ENCODE assay signal across 8 mouse cellular contexts in the genomic region with DNA sequence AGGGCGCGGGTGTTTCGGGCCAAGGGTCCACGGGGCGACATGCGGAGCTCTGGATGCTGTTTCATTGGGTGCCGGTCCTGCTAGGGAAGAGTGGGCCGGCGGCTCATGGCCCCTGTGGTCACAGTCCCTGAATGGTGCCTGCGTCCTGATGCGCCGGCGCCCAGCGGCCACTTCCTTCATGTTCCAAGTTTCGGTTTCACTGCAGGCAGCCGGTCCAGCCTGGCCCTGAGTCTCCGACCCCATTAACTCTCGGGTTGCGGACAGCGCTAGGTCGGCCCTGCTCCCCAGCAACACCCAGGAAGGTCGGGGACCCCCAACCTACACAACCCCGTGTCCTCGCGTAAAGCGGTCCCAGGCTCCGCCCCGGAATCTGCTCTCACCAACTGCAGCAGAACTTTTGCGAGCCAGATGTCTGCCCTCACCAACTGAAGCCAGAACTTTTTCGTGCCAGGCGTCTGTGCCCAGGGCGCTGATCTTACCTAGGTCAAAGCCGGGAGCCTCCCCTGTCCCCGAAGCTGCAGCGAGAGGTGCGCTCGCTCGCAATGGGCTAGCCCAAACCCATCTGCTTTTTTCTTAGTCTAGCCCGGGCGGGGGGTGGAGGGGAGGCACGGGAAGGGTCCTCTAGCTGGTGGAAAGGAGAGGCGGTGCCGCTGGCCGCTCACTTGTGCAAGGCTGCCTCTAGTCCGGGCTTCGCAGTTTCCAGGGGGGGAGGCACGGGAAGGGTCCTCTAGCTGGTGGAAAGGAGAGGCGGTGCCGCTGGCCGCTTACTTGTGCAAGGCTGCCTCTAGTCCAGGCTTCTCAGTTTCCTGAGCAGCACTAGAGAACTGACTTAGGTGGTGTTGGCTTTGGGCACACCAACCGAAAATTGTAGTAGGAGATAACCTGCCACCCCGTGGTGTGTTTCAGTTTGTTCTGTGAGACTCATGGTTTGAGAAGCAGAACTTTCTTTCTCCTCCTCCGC. TPM values are rescaled to one million over a fixed set of nuclear protein-coding genes. Genes with fewer than 3 reads are reported as not detected.
DNase-seq lines count a peak whose midpoint lies in the region; ATAC-seq lines count a peak whose summit lies in the region.

No protein-coding gene starts in this region.

- intact Hi-C loops in heart, postnatal 10 days (cut with DNase I) = no loop called here

- H3K9ac ChIP-seq in forebrain, embryonic 14.5 days (ENCODE audit: low read length) = peak overlapping the region; percentile 58
- H3K9ac ChIP-seq in liver, embryonic 16.5 days (ENCODE audit: low read depth, low read length) = peak overlapping the region; percentile 66
- H3K9ac ChIP-seq in stomach, embryonic 15.5 days = peak overlapping the region; percentile 40; the same call in 1 of the 2 replicates

- peaks cover 13% of the 10 kb centered on the region for H3K4me1 ChIP-seq in brown adipose tissue, adult 24 weeks (ENCODE audit: control insufficient read depth, insufficient read depth, insufficient read length, low read length)
- H3K4me1 ChIP-seq in forebrain, embryonic 14.5 days (ENCODE audit: control insufficient read depth, insufficient read depth, low read length) = no peaks in the 10 kb centered on the region; the same call in 1 of the 2 replicates
- H3K4me1 ChIP-seq in liver, embryonic 16.5 days (ENCODE audit: control insufficient read depth, low read depth, low read length) = peaks cover 33% of the 10 kb centered on the region
- H3K4me1 ChIP-seq in stomach, embryonic 15.5 days = peaks cover 37% of the 10 kb centered on the region

- H3K27me3 ChIP-seq in forebrain, embryonic 14.5 days (replicated peaks; ENCODE audit: control insufficient read depth, insufficient read depth, low read length) = peaks cover 59% of the 10 kb centered on the region
- H3K27me3 ChIP-seq in liver, embryonic 16.5 days (ENCODE audit: control insufficient read depth, insufficient read depth, low read depth, low read length) = peaks cover 19% of the 10 kb centered on the region
- H3K27me3 ChIP-seq in stomach, embryonic 15.5 days (replicated peaks) = no peaks in the 10 kb centered on the region

- no peaks in the 10 kb centered on the region for H3K9me3 ChIP-seq in forebrain, embryonic 14.5 days (replicated peaks; ENCODE audit: control insufficient read depth, low read length)
- no peaks in the 10 kb centered on the region for H3K9me3 ChIP-seq in liver, embryonic 16.5 days (replicated peaks; ENCODE audit: control insufficient read depth, low read length)
- no peaks in the 10 kb centered on the region for H3K9me3 ChIP-seq in stomach, embryonic 15.5 days

- H3K27ac ChIP-seq in brown adipose tissue, adult 24 weeks (replicated peaks; ENCODE audit: low read depth, low read length) = peak overlapping the region; percentile 95
- no peak overlapping the region for H3K27ac ChIP-seq in forebrain, embryonic 14.5 days (ENCODE audit: low read depth, low read length)
- peak overlapping the region; percentile 81 for H3K27ac ChIP-seq in liver, embryonic 16.5 days (ENCODE audit: low read length)
- H3K27ac ChIP-seq in stomach, embryonic 15.5 days = peak overlapping the region; percentile 82

- peak; percentile 29 for ATAC-seq in CD4-positive, CD25-positive, alpha-beta regulatory T cell, adult 4 months
- ATAC-seq in forebrain, embryonic 14.5 days = peak; percentile 23; the same call in 1 of the 2 replicates
- peak; percentile 11; the same call in 1 of the 2 replicates for ATAC-seq in liver, embryonic 16.5 days (ENCODE audit: low read depth)
- ATAC-seq in stomach, embryonic 15.5 days (ENCODE audit: insufficient read depth, low FRiP score, low read depth) = peak; percentile 14; the same call in 1 of the 2 replicates

- H3K36me3 ChIP-seq in forebrain, embryonic 14.5 days (ENCODE audit: control insufficient read depth, insufficient read depth, low read length) = no peaks in the 10 kb centered on the region
- H3K36me3 ChIP-seq in liver, embryonic 16.5 days (ENCODE audit: control insufficient read depth, insufficient read depth) = no peaks in the 10 kb centered on the region
- H3K36me3 ChIP-seq in stomach, embryonic 15.5 days = no peaks in the 10 kb centered on the region

- WGBS in forebrain, embryonic 14.5 days = 2% methylated on average over 53 of the region's 53 CpGs
- under 1% methylated on average over 53 of the region's 53 CpGs for WGBS in liver, embryonic 16.5 days (ENCODE audit: insufficient replicate concordance)
- WGBS in stomach, embryonic 15.5 days = 3% methylated on average over 53 of the region's 53 CpGs

- H3K4me2 ChIP-seq in forebrain, embryonic 14.5 days (ENCODE audit: low read length) = peak overlapping the region; percentile 93
- H3K4me2 ChIP-seq in liver, embryonic 16.5 days (ENCODE audit: low read depth, low read length) = peak overlapping the region; percentile 95
- peak overlapping the region; percentile 90 for H3K4me2 ChIP-seq in stomach, embryonic 15.5 days

- peak overlapping the region; percentile 97 for H3K4me3 ChIP-seq in brown adipose tissue, adult 24 weeks (ENCODE audit: insufficient read depth, low read depth, low read length)
- peak overlapping the region; percentile 46 for H3K4me3 ChIP-seq in forebrain, embryonic 14.5 days (ENCODE audit: low read depth, low read length)
- peak overlapping the region; percentile 71 for H3K4me3 ChIP-seq in liver, embryonic 16.5 days (ENCODE audit: low read depth, low read length)
- peak overlapping the region; percentile 73 for H3K4me3 ChIP-seq in stomach, embryonic 15.5 days (replicated peaks)

- peak; percentile 32 for DNase-seq in forebrain, embryonic 14.5 days (ENCODE audit: low spot score)
- peak; percentile 86 for DNase-seq in heart, postnatal 10 days
- peak; percentile 76 to 85 for DNase-seq in kidney, postnatal 36 days
- peak; percentile 66 for DNase-seq in neural tube, embryonic 10.5 days (ENCODE audit: extremely low spot score, low spot score)

RNA-seq across cellular contexts. Expression of gene Rnf213, which starts 2.3 kb away (rescaled TPM):
- polyA plus RNA-seq in CD4-positive, CD25-positive, alpha-beta regulatory T cell, adult 4 months (2017; shearing (Covaris generic)) = 10 to 100 TPM; 51.8 to 54.0 TPM
- 8.6 and 11.1 TPM in 2 replicates for polyA plus RNA-seq in brown adipose tissue, adult 24 weeks (2012; ENCODE audit: insufficient read depth, insufficient read length, missing spikeins)
- 1.3 and 1.5 TPM in 2 replicates for polyA plus RNA-seq in forebrain, embryonic 14.5 days (2014; fragmentation: Nextera tagmentation; extraction: Ambion mirVana)
- total RNA-seq in heart, postnatal 10 days (2021) = 10 to 100 TPM; 14.0 to 19.6 TPM
- 2.5 and 3.3 TPM in 2 replicates for polyA plus RNA-seq in liver, embryonic 16.5 days (2015; fragmentation: Nextera tagmentation; extraction: Ambion mirVana)
- polyA plus RNA-seq in stomach, embryonic 15.5 days (2015; fragmentation: Nextera tagmentation; extraction: Ambion mirVana) = 7.3 and 7.6 TPM in 2 replicates

RNA-seq across cellular contexts. Expression of gene Slc26a11, which starts 35.2 kb away (rescaled TPM):
- polyA plus RNA-seq in CD4-positive, CD25-positive, alpha-beta regulatory T cell, adult 4 months (2017; shearing (Covaris generic)) = 10 to 100 TPM in 1 of 2 experiments, 1 to 10 TPM in 1; 8.0 to 16.2 TPM
- 2.1 and 3.1 TPM in 2 replicates for polyA plus RNA-seq in brown adipose tissue, adult 24 weeks (2012; ENCODE audit: insufficient read depth, insufficient read length, missing spikeins)
- 2.5 and 3.8 TPM in 2 replicates for polyA plus RNA-seq in forebrain, embryonic 14.5 days (2014; fragmentation: Nextera tagmentation; extraction: Ambion mirVana)
- total RNA-seq in heart, postnatal 10 days (2021) = 1 to 10 TPM; 3.7 to 5.0 TPM
- polyA plus RNA-seq in liver, embryonic 16.5 days (2015; fragmentation: Nextera tagmentation; extraction: Ambion mirVana) = 2.1 and 2.3 TPM in 2 replicates
- polyA plus RNA-seq in stomach, embryonic 15.5 days (2015; fragmentation: Nextera tagmentation; extraction: Ambion mirVana) = 9.2 and 9.9 TPM in 2 replicates

RNA-seq across cellular contexts. Expression of gene Sgsh, which starts 35.2 kb away (rescaled TPM):
- polyA plus RNA-seq in CD4-positive, CD25-positive, alpha-beta regulatory T cell, adult 4 months (2017; shearing (Covaris generic)) = 10 to 100 TPM in 1 of 2 experiments, 1 to 10 TPM in 1; 7.4 to 19.9 TPM
- 3.8 and 7.7 TPM in 2 replicates for polyA plus RNA-seq in brown adipose tissue, adult 24 weeks (2012; ENCODE audit: insufficient read depth, insufficient read length, missing spikeins)
- polyA plus RNA-seq in forebrain, embryonic 14.5 days (2014; fragmentation: Nextera tagmentation; extraction: Ambion mirVana) = 2.7 TPM in 2 replicates
- 1 to 10 TPM; 7.9 TPM for total RNA-seq in heart, postnatal 10 days (2021)
- polyA plus RNA-seq in liver, embryonic 16.5 days (2015; fragmentation: Nextera tagmentation; extraction: Ambion mirVana) = 1.8 and 2.0 TPM in 2 replicates
- 8.2 and 8.3 TPM in 2 replicates for polyA plus RNA-seq in stomach, embryonic 15.5 days (2015; fragmentation: Nextera tagmentation; extraction: Ambion mirVana)

Comparison
In these comparisons a context has a peak if more than half of its experiments do, and no peak if none do; other contexts are left out.
1. H3K4me3 ChIP-seq: peak in every context shown above with its lines; median percentile 97 in brown adipose tissue, adult 24 weeks; 73 in stomach, embryonic 15.5 days; 71 in liver, embryonic 16.5 days; 46 in forebrain, embryonic 14.5 days.
2. DNase-seq: peak in every context shown above with its lines; median percentile 86 in heart, postnatal 10 days; 80 in kidney, postnatal 36 days; 66 in neural tube, embryonic 10.5 days; 32 in forebrain, embryonic 14.5 days.